Mouse (Mus musculus): ENCODE measurements around the gene Scfd2. TPM values are rescaled to one million over a fixed set of nuclear protein-coding genes. Genes with fewer than 3 reads are reported as not detected.

The Scfd2 gene
- polyA plus RNA-seq, 1 experiment from 2014 or later, result 14.9 TPM

DNA sequence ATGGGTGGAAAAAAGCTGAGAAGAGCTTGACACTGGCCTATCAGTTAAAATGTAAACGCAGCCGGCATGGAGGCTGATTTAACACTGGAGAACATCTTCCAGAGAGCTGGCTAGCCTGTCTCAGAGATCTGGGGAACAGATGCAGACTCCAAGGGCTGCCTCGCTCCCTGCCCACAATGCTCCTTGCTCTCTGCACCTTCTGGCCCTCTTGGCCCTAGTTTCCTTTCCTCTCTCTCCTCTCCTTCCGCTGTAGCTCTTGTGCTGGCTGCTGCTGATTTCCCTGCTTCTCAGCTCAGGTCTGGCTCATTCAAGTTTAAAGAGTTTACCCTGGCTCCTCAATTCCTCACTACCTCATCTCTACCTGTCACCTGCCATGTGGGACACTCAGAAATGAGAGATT is 321.9 kb downstream of the Scfd2 start:
- Histone ChIP-seq H3K27ac (replicated peaks; ENCODE audit: low read depth, low read length) (no peak overlapping the region), H3K36me3 (replicated peaks; ENCODE audit: control insufficient read depth, insufficient read depth, low read depth, low read length) (no peaks in the 10 kb centered on the region), H3K4me1 (ENCODE audit: control insufficient read depth, insufficient read depth, low read length) (peaks cover 2% of the 10 kb centered on the region), H3K27me3 (ENCODE audit: control insufficient read depth, insufficient read depth, low read length) (no peaks in the 10 kb centered on the region), H3K4me3 (ENCODE audit: low read depth, low read length) (no peak overlapping the region), H3K9ac (replicated peaks; ENCODE audit: low read length) (no peak overlapping the region), H3K9me3 (replicated peaks; ENCODE audit: control insufficient read depth, low read length) (no peaks in the 10 kb centered on the region), H3K4me2 (ENCODE audit: low read depth, low read length) (no peak overlapping the region)
- DNase-seq (ENCODE audit: low spot score), result no peak
- WGBS, result 79% methylated on average over 4 of the region's 4 CpGs
- no peak for ATAC-seq (replicated peaks; ENCODE audit: insufficient number of reproducible peaks, low FRiP score, low TSS enrichment, low read depth)

GRCm38 (mm10) chr5:74208438-74208837 is 323.1 kb downstream of the Scfd2 start:
- Histone ChIP-seq H3K4me3 (ENCODE audit: low read depth, low read length) (no peak overlapping the region), H3K4me2 (ENCODE audit: low read depth, low read length) (no peak overlapping the region), H3K27me3 (ENCODE audit: control insufficient read depth, insufficient read depth, low read length) (no peaks in the 10 kb centered on the region), H3K4me1 (ENCODE audit: control insufficient read depth, insufficient read depth, low read length) (peaks cover 2% of the 10 kb centered on the region; the same call in 1 of the 2 replicates), H3K9ac (replicated peaks; ENCODE audit: low read length) (no peak overlapping the region), H3K9me3 (replicated peaks; ENCODE audit: control insufficient read depth, low read length) (no peaks in the 10 kb centered on the region), H3K36me3 (replicated peaks; ENCODE audit: control insufficient read depth, insufficient read depth, low read depth, low read length) (no peaks in the 10 kb centered on the region), H3K27ac (replicated peaks; ENCODE audit: low read depth, low read length) (no peak overlapping the region)
- 39% methylated on average over 7 of the region's 7 CpGs for WGBS
- no peak for ATAC-seq (replicated peaks; ENCODE audit: insufficient number of reproducible peaks, low FRiP score, low TSS enrichment, low read depth)
- DNase-seq (ENCODE audit: low spot score), result no peak

DNA sequence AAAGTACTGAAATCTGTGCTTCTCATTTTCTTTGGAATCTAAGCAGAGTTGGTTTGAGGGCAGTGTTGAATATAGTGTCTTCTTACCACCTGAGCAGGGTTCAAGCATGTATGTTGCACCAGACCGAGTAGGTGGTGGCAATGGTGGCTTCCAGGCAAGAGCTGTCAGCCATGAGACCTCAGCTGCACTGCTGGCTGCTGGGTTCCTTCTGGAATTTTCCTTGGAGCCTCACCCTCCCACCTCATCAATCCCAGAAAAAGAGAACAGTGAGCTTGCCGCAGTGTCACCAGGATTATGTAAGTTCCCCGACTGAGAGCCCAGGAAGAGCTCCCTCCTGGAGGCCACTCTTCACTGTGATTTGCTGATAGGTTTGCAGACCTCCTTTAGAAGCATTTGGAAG is 324.4 kb downstream of the Scfd2 start:
- Histone ChIP-seq H3K27me3 (ENCODE audit: control insufficient read depth, insufficient read depth, low read length) (no peaks in the 10 kb centered on the region), H3K4me1 (ENCODE audit: control insufficient read depth, insufficient read depth, low read length) (peaks cover 2% of the 10 kb centered on the region; the same call in 1 of the 2 replicates), H3K4me2 (ENCODE audit: low read depth, low read length) (no peak overlapping the region), H3K9me3 (replicated peaks; ENCODE audit: control insufficient read depth, low read length) (no peaks in the 10 kb centered on the region), H3K9ac (replicated peaks; ENCODE audit: low read length) (no peak overlapping the region), H3K4me3 (ENCODE audit: low read depth, low read length) (no peak overlapping the region), H3K36me3 (replicated peaks; ENCODE audit: control insufficient read depth, insufficient read depth, low read depth, low read length) (no peaks in the 10 kb centered on the region), H3K27ac (replicated peaks; ENCODE audit: low read depth, low read length) (no peak overlapping the region)
- no peak for ATAC-seq (replicated peaks; ENCODE audit: insufficient number of reproducible peaks, low FRiP score, low TSS enrichment, low read depth)
- no peak for DNase-seq (ENCODE audit: low spot score)
- WGBS, result 87% methylated on average over 3 of the region's 3 CpGs

GRCm38 (mm10) chr5:74206649-74207048 is 324.9 kb downstream of the Scfd2 start:
- Histone ChIP-seq H3K4me1 (ENCODE audit: control insufficient read depth, insufficient read depth, low read length) (peaks cover 2% of the 10 kb centered on the region; the same call in 1 of the 2 replicates), H3K27ac (replicated peaks; ENCODE audit: low read depth, low read length) (no peak overlapping the region)

GRCm38 (mm10) chr5:74206038-74206437 is 325.5 kb downstream of the Scfd2 start:
- DNase-seq (ENCODE audit: low spot score) (no peak), ATAC-seq (replicated peaks; ENCODE audit: insufficient number of reproducible peaks, low FRiP score, low TSS enrichment, low read depth) (no peak)
- Histone ChIP-seq H3K4me1 (ENCODE audit: control insufficient read depth, insufficient read depth, low read length) (peaks cover 2% of the 10 kb centered on the region; the same call in 1 of the 2 replicates), H3K36me3 (replicated peaks; ENCODE audit: control insufficient read depth, insufficient read depth, low read depth, low read length) (no peaks in the 10 kb centered on the region), H3K27me3 (ENCODE audit: control insufficient read depth, insufficient read depth, low read length) (no peaks in the 10 kb centered on the region), H3K9ac (replicated peaks; ENCODE audit: low read length) (no peak overlapping the region), H3K27ac (replicated peaks; ENCODE audit: low read depth, low read length) (no peak overlapping the region), H3K4me2 (ENCODE audit: low read depth, low read length) (no peak overlapping the region), H3K9me3 (replicated peaks; ENCODE audit: control insufficient read depth, low read length) (no peaks in the 10 kb centered on the region), H3K4me3 (ENCODE audit: low read depth, low read length) (no peak overlapping the region)
- 93% methylated on average over 7 of the region's 7 CpGs for WGBS

More at GRCm38 (mm10) chr5:74206649-74207048, 324.9 kb downstream of the Scfd2 start:
- H3K4me2 ChIP-seq (ENCODE audit: low read depth, low read length), result no peak overlapping the region
- ATAC-seq (replicated peaks; ENCODE audit: insufficient number of reproducible peaks, low FRiP score, low TSS enrichment, low read depth) (no peak), DNase-seq (ENCODE audit: low spot score) (no peak)
- no peaks in the 10 kb centered on the region for H3K27me3 ChIP-seq (ENCODE audit: control insufficient read depth, insufficient read depth, low read length)
- H3K9me3 ChIP-seq (replicated peaks; ENCODE audit: control insufficient read depth, low read length), result no peaks in the 10 kb centered on the region
- H3K4me3 ChIP-seq (ENCODE audit: low read depth, low read length), result no peak overlapping the region
- WGBS, result 85% methylated on average over 7 of the region's 7 CpGs
- no peak overlapping the region for H3K9ac ChIP-seq (replicated peaks; ENCODE audit: low read length)
- no peaks in the 10 kb centered on the region for H3K36me3 ChIP-seq (replicated peaks; ENCODE audit: control insufficient read depth, insufficient read depth, low read depth, low read length)

- peaks cover 2% of the 10 kb centered on the region; the same call in 1 of the 2 replicates for H3K4me1 ChIP-seq (ENCODE audit: control insufficient read depth, insufficient read depth, low read length)
- DNase-seq (ENCODE audit: low spot score), result no peak
- ATAC-seq (replicated peaks; ENCODE audit: insufficient number of reproducible peaks, low FRiP score, low TSS enrichment, low read depth), result no peak
Observed at GRCm38 (mm10) chr5:74205509-74205908, 326.1 kb downstream of the Scfd2 start.

DNA sequence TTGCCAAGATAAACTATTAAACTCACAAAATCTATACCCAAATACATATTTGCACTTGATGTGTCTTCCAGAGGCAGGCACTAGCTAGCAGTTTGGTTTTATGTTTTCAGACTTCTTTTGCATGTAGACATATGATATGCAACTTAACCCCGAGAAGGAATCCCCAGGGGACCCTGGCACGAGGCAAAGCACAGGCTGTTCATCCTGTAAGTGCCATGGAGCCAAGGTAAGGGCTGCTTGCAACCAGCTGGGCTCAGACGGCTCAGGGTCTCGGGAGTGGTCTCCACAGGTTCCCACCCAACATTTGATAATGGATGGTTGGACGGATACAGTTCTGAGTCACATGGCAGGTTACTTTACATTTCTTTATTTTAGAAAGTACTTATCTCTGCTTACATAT is 327.1 kb downstream of the Scfd2 start:
- Histone ChIP-seq H3K9me3 (replicated peaks; ENCODE audit: control insufficient read depth, low read length) (no peaks in the 10 kb centered on the region), H3K27me3 (ENCODE audit: control insufficient read depth, insufficient read depth, low read length) (no peaks in the 10 kb centered on the region), H3K4me2 (ENCODE audit: low read depth, low read length) (no peak overlapping the region), H3K27ac (replicated peaks; ENCODE audit: low read depth, low read length) (no peak overlapping the region), H3K9ac (replicated peaks; ENCODE audit: low read length) (no peak overlapping the region), H3K4me3 (ENCODE audit: low read depth, low read length) (no peak overlapping the region), H3K4me1 (ENCODE audit: control insufficient read depth, insufficient read depth, low read length) (0 out of 2 replicates have a peak, but pooled peaks cover 4% of the 10 kb centered on the region), H3K36me3 (replicated peaks; ENCODE audit: control insufficient read depth, insufficient read depth, low read depth, low read length) (no peaks in the 10 kb centered on the region; the same call in 1 of the 2 replicates)
- 55% methylated on average over 5 of the region's 5 CpGs for WGBS
- DNase-seq (ENCODE audit: low spot score), result no peak
- ATAC-seq (replicated peaks; ENCODE audit: insufficient number of reproducible peaks, low FRiP score, low TSS enrichment, low read depth), result no peak

More at GRCm38 (mm10) chr5:74205509-74205908, 326.1 kb downstream of the Scfd2 start:
- Histone ChIP-seq H3K27ac (replicated peaks; ENCODE audit: low read depth, low read length) (no peak overlapping the region), H3K9me3 (replicated peaks; ENCODE audit: control insufficient read depth, low read length) (no peaks in the 10 kb centered on the region), H3K4me3 (ENCODE audit: low read depth, low read length) (no peak overlapping the region), H3K27me3 (ENCODE audit: control insufficient read depth, insufficient read depth, low read length) (no peaks in the 10 kb centered on the region), H3K9ac (replicated peaks; ENCODE audit: low read length) (no peak overlapping the region), H3K36me3 (replicated peaks; ENCODE audit: control insufficient read depth, insufficient read depth, low read depth, low read length) (no peaks in the 10 kb centered on the region), H3K4me2 (ENCODE audit: low read depth, low read length) (no peak overlapping the region)
- 31% methylated on average over 8 of the region's 8 CpGs for WGBS

GRCm38 (mm10) chr5:74202515-74202914 is 329.0 kb downstream of the Scfd2 start:
- Histone ChIP-seq H3K27me3 (ENCODE audit: control insufficient read depth, insufficient read depth, low read length) (no peaks in the 10 kb centered on the region), H3K4me1 (ENCODE audit: control insufficient read depth, insufficient read depth, low read length) (peaks cover 4% of the 10 kb centered on the region; the same call in 1 of the 2 replicates), H3K27ac (replicated peaks; ENCODE audit: low read depth, low read length) (no peak overlapping the region), H3K9me3 (replicated peaks; ENCODE audit: control insufficient read depth, low read length) (no peaks in the 10 kb centered on the region), H3K4me2 (ENCODE audit: low read depth, low read length) (no peak overlapping the region), H3K4me3 (ENCODE audit: low read depth, low read length) (no peak overlapping the region), H3K36me3 (replicated peaks; ENCODE audit: control insufficient read depth, insufficient read depth, low read depth, low read length) (no peaks in the 10 kb centered on the region; the same call in none of the 2 replicates), H3K9ac (replicated peaks; ENCODE audit: low read length) (no peak overlapping the region)
- ATAC-seq (replicated peaks; ENCODE audit: insufficient number of reproducible peaks, low FRiP score, low TSS enrichment, low read depth) (no peak), DNase-seq (ENCODE audit: low spot score) (no peak)
- WGBS, result 87% methylated on average over 4 of the region's 4 CpGs
